Mouse (Mus musculus): Measurements from ENCODE around the gene Pcsk6.

- TF ChIP-seq UBTF (IDR thresholded peaks at IDR 0.05; ENCODE audit: borderline replicate concordance, insufficient read depth, low read depth, low read length) (no peak), CTCF (IDR thresholded peaks at IDR 0.05 in 2 of 3, conservative IDR thresholded peaks at IDR 0.05 in 1 of 3; ENCODE audit: control insufficient read depth in 1 of 3, insufficient read depth in 1 of 3, low read depth in 2 of 3, low read length in 3 of 3, poor library complexity in 1 of 3, severe bottlenecking in 1 of 3) (no peak), EP300 (IDR thresholded peaks at IDR 0.05; ENCODE audit: low read depth in 1 of 2, low read length in 2 of 2) (no peak), ETS1 (IDR thresholded peaks at IDR 0.05; ENCODE audit: low read depth, low read length) (no peak), SIN3A (IDR thresholded peaks at IDR 0.05; ENCODE audit: low read length) (no peak), GATA1 (IDR thresholded peaks at IDR 0.05; ENCODE audit: low read depth, low read length) (no peak), POLR2AphosphoS2 (IDR thresholded peaks at IDR 0.05; ENCODE audit: low read length) (no peak), MAX (IDR thresholded peaks at IDR 0.05; ENCODE audit: low read length) (no peak), TAL1 (IDR thresholded peaks at IDR 0.05; ENCODE audit: low read length) (no peak), NRF1 (IDR thresholded peaks at IDR 0.05; ENCODE audit: insufficient read depth, low read depth, low read length, poor library complexity, severe bottlenecking) (no peak)
Observed at GRCm38 (mm10) chr7:65909343-65910127, 48.0 kb downstream of the Pcsk6 start.
